Mouse (Mus musculus) embryonic fibroblast, embryonic 13.5 days (primary cell): ENCODE data around the gene Crhr2.

Source experiments
- CTCF ChIP-seq: IDR thresholded peaks from 2 replicates; pipeline ENCODE4 v1.5.1; 2011; ENCODE audit warnings: mild to moderate bottlenecking, control low read depth, low read length, moderate library complexity, borderline replicate concordance; ENCODE audit not compliant: insufficient read depth
- POLR2A ChIP-seq: IDR thresholded peaks from 2 replicates; pipeline ENCODE4 v1.6.1; 2011; ENCODE audit warnings: low read depth, mild to moderate bottlenecking, control low read depth, low read length, moderate library complexity

DNA sequence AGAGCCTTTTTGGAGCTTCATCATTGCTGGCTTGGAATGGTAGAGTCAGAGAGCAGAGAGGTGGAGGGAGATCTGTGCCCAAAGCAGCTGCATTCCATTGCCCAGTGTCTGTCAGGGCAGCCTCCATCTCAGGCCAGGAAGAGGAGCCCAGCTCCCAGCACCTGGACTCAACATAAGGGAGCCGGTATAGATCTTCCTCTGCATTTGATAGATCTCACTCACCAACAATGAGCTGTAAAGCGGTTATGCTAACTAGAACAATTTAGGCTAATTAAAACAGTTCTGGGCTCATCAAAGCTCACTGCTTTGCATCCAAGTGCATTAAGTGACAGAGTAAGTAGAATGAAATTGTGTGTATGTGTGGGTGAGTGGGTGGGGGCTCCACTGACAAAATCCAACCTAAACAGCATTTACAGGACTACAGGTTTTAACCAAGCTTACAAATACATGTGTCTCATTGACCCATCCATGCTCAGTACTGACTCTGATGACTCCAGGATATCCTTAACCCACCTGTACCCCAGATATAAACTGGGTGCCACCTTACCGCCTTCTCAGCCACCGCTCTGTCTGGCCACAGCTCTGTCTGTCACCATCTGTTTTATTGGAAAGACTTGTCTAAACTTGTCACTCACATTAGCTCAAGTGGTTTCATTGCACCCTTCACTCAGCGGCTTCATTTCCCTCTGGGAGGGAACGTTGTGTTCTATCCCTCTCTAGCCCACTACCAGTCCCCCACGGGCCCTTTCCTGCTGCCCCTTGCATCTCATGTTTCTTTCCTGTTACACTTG is 50.4 kb downstream of the Crhr2 start:
- no peak for TF ChIP-seq CTCF
- TF ChIP-seq POLR2A: no peak
